Comparison of ENCODE assay signal across 27 mouse cellular contexts in the genomic region with DNA sequence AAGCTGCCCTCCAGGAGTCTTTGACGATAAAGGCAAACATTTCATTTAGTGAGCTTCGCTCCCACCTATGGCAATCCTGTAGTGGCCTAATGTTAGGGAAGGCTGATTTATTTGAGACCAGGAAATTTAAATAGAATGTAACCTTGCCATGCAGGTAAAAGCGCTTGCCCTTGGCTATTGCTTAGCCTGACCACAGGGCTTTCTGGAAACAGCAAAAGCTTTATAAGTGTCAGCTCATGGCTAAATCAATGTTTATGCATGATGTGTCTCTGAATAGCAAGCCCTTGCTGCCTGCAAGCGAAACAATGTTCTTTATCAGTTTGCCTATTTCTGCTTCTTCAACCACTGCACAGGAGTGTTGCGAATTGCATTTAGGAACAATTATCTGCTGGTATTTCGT.
A peak's percentile ranks its signal among the peaks of the same experiment; 100 is the strongest.
DNase-seq lines count a peak whose midpoint lies in the region; ATAC-seq and TF ChIP-seq lines count a peak whose summit lies in the region.
"Had no signal": no experiment of that assay in that cellular context is flagged by ENCODE, and none has a peak within 500 bp of the region (broad histone marks: within the 10 kb centered on the region; RNA-seq: fewer than 3 reads in every experiment).

No protein-coding gene starts in this region.

- ATAC-seq in hindbrain, embryonic 11.5 days (ENCODE audit: low FRiP score) = peak; percentile 34; the same call in 1 of the 2 replicates
- ATAC-seq in hindbrain, postnatal 0 days = no peak
- peak; percentile 32; the same call in 1 of the 2 replicates for ATAC-seq in hindbrain, embryonic 13.5 days (ENCODE audit: low FRiP score)
- peak; percentile 48 for ATAC-seq in midbrain, embryonic 13.5 days
- ATAC-seq: forebrain, embryonic 13.5 days; Patski had no signal

- no peak for TF ChIP-seq CTCF in hindbrain, postnatal 0 days (IDR thresholded peaks at IDR 0.05; ENCODE audit: low read depth)

- H3K27ac ChIP-seq in hindbrain, embryonic 11.5 days (ENCODE audit: low read depth, low read length) = peak overlapping the region; percentile 31; the same call in 1 of the 2 replicates
- no peak overlapping the region for H3K27ac ChIP-seq in hindbrain, postnatal 0 days
- no peak overlapping the region for H3K27ac ChIP-seq in hindbrain, embryonic 13.5 days
- H3K27ac ChIP-seq in midbrain, embryonic 13.5 days = 0 out of 2 replicates have a peak overlapping the region, but pooled peaks have one; percentile 49
- H3K27ac ChIP-seq: forebrain, embryonic 13.5 days; heart, embryonic 10.5 days; heart, embryonic 15.5 days; kidney, embryonic 15.5 days; limb, embryonic 13.5 days; lung, embryonic 15.5 days; stomach, postnatal 0 days had no signal

- no peak overlapping the region for H3K4me3 ChIP-seq in hindbrain, embryonic 11.5 days (ENCODE audit: low read depth, low read length)
- no peak overlapping the region for H3K4me3 ChIP-seq in hindbrain, postnatal 0 days (ENCODE audit: low read length)
- H3K4me3 ChIP-seq in hindbrain, embryonic 13.5 days = no peak overlapping the region
- H3K4me3 ChIP-seq in midbrain, embryonic 13.5 days (replicated peaks) = no peak overlapping the region
- H3K4me3 ChIP-seq: erythroblast, embryonic 14.5 days; forebrain, embryonic 13.5 days; heart, embryonic 10.5 days; heart, embryonic 15.5 days; kidney, embryonic 15.5 days; limb, embryonic 13.5 days; lung, embryonic 15.5 days had no signal

- H3K36me3 ChIP-seq in hindbrain, embryonic 11.5 days (ENCODE audit: control insufficient read depth, insufficient read depth, low read length) = no peaks in the 10 kb centered on the region
- H3K36me3 ChIP-seq in hindbrain, postnatal 0 days (ENCODE audit: insufficient read depth, low read length) = no peaks in the 10 kb centered on the region
- no peaks in the 10 kb centered on the region for H3K36me3 ChIP-seq in hindbrain, embryonic 13.5 days
- no peaks in the 10 kb centered on the region for H3K36me3 ChIP-seq in midbrain, embryonic 13.5 days
- H3K36me3 ChIP-seq: heart, embryonic 10.5 days; heart, embryonic 15.5 days; kidney, embryonic 15.5 days; limb, embryonic 13.5 days; lung, embryonic 15.5 days had no signal

- H3K27me3 ChIP-seq in hindbrain, embryonic 11.5 days (ENCODE audit: control insufficient read depth, insufficient read depth, low read length) = no peaks in the 10 kb centered on the region
- H3K27me3 ChIP-seq in hindbrain, postnatal 0 days (ENCODE audit: insufficient read depth, low read length) = no peaks in the 10 kb centered on the region
- no peaks in the 10 kb centered on the region for H3K27me3 ChIP-seq in hindbrain, embryonic 13.5 days
- no peaks in the 10 kb centered on the region for H3K27me3 ChIP-seq in midbrain, embryonic 13.5 days
- H3K27me3 ChIP-seq: forebrain, embryonic 13.5 days; heart, embryonic 15.5 days; kidney, embryonic 15.5 days; limb, embryonic 13.5 days; lung, embryonic 15.5 days had no signal

- no peak overlapping the region for H3K4me2 ChIP-seq in hindbrain, embryonic 11.5 days (replicated peaks; ENCODE audit: low read depth, low read length)
- no peak overlapping the region for H3K4me2 ChIP-seq in hindbrain, postnatal 0 days (ENCODE audit: low read depth, low read length)
- no peak overlapping the region for H3K4me2 ChIP-seq in hindbrain, embryonic 13.5 days
- H3K4me2 ChIP-seq in midbrain, embryonic 13.5 days (replicated peaks) = no peak overlapping the region; the same call in 1 of the 2 replicates
- H3K4me2 ChIP-seq: forebrain, embryonic 13.5 days; heart, embryonic 15.5 days; kidney, embryonic 15.5 days; limb, embryonic 13.5 days; liver, embryonic 11.5 days; lung, embryonic 15.5 days had no signal

- H3K9me3 ChIP-seq in hindbrain, embryonic 11.5 days (ENCODE audit: control insufficient read depth, low read length) = no peaks in the 10 kb centered on the region
- no peaks in the 10 kb centered on the region for H3K9me3 ChIP-seq in hindbrain, postnatal 0 days (ENCODE audit: low read length)
- no peaks in the 10 kb centered on the region for H3K9me3 ChIP-seq in hindbrain, embryonic 13.5 days
- no peaks in the 10 kb centered on the region for H3K9me3 ChIP-seq in midbrain, embryonic 13.5 days
- H3K9me3 ChIP-seq: forebrain, embryonic 13.5 days; heart, embryonic 10.5 days; heart, embryonic 15.5 days; kidney, embryonic 15.5 days; limb, embryonic 13.5 days; lung, embryonic 15.5 days had no signal

- 42% methylated on average over 6 of the region's 6 CpGs for WGBS in hindbrain, embryonic 11.5 days
- 30% methylated on average over 6 of the region's 6 CpGs for WGBS in hindbrain, postnatal 0 days
- WGBS in hindbrain, embryonic 13.5 days = 31% methylated on average over 6 of the region's 6 CpGs
- 26% methylated on average over 6 of the region's 6 CpGs for WGBS in midbrain, embryonic 13.5 days

- no peak overlapping the region for H3K9ac ChIP-seq in hindbrain, embryonic 11.5 days (ENCODE audit: low read depth, low read length)
- no peak overlapping the region for H3K9ac ChIP-seq in hindbrain, postnatal 0 days (replicated peaks; ENCODE audit: low read length)
- no peak overlapping the region for H3K9ac ChIP-seq in hindbrain, embryonic 13.5 days
- no peak overlapping the region for H3K9ac ChIP-seq in midbrain, embryonic 13.5 days (replicated peaks)
- H3K9ac ChIP-seq: forebrain, embryonic 13.5 days; heart, embryonic 15.5 days; kidney, embryonic 15.5 days; limb, embryonic 13.5 days; lung, embryonic 15.5 days had no signal

- peaks cover 7% of the 10 kb centered on the region; the same call in 1 of the 2 replicates for H3K4me1 ChIP-seq in hindbrain, embryonic 11.5 days (replicated peaks; ENCODE audit: control insufficient read depth, insufficient read depth, low read length)
- H3K4me1 ChIP-seq in hindbrain, postnatal 0 days (ENCODE audit: insufficient read depth, low read length) = peaks cover 7% of the 10 kb centered on the region; the same call in 1 of the 2 replicates
- H3K4me1 ChIP-seq in hindbrain, embryonic 13.5 days (replicated peaks) = peaks cover 27% of the 10 kb centered on the region
- H3K4me1 ChIP-seq in midbrain, embryonic 13.5 days (replicated peaks) = peaks cover 27% of the 10 kb centered on the region
- H3K4me1 ChIP-seq: heart, embryonic 15.5 days; lung, embryonic 15.5 days had no signal

- peak; percentile 8 for DNase-seq in hindbrain, embryonic 11.5 days (ENCODE audit: low spot score)
- DNase-seq in hindbrain, postnatal 0 days (ENCODE audit: low spot score) = no peak
- no peak for DNase-seq in heart, postnatal 4 days
- DNase-seq in left cerebral cortex, adult 18-20 months (ENCODE audit: low spot score in 2 of 2) = no peak
- DNase-seq in urinary bladder, postnatal 25 days (ENCODE audit: low spot score) = no peak
- DNase-seq: adrenal gland, postnatal 36 days; cerebellum, adult 2 months; cerebellum, postnatal 14 days; gastrocnemius, postnatal 25 days; heart, adult 11 months; kidney, adult 18-20 months; kidney, postnatal 25 days; right cerebral cortex, postnatal 4 days; thymus, adult 18-20 months; thymus, postnatal 25 days had no signal

Comparison
In these comparisons a context has a peak if more than half of its experiments do, and no peak if none do; other contexts are left out.
1. H3K27ac ChIP-seq: peak in hindbrain, embryonic 11.5 days (single experiment) and midbrain, embryonic 13.5 days (single experiment); none in hindbrain, postnatal 0 days (single experiment) and hindbrain, embryonic 13.5 days (single experiment).